Mouse (Mus musculus): ENCODE measurements around the gene Nudt4. TPM values are rescaled to one million over a fixed set of nuclear protein-coding genes. Genes with fewer than 3 reads are reported as not detected.

The Nudt4 gene
- 128 and 133 TPM in 2 replicates for polyA plus RNA-seq (2011; ENCODE audit: insufficient read depth, insufficient read length, low read depth, missing spikeins)

DNA sequence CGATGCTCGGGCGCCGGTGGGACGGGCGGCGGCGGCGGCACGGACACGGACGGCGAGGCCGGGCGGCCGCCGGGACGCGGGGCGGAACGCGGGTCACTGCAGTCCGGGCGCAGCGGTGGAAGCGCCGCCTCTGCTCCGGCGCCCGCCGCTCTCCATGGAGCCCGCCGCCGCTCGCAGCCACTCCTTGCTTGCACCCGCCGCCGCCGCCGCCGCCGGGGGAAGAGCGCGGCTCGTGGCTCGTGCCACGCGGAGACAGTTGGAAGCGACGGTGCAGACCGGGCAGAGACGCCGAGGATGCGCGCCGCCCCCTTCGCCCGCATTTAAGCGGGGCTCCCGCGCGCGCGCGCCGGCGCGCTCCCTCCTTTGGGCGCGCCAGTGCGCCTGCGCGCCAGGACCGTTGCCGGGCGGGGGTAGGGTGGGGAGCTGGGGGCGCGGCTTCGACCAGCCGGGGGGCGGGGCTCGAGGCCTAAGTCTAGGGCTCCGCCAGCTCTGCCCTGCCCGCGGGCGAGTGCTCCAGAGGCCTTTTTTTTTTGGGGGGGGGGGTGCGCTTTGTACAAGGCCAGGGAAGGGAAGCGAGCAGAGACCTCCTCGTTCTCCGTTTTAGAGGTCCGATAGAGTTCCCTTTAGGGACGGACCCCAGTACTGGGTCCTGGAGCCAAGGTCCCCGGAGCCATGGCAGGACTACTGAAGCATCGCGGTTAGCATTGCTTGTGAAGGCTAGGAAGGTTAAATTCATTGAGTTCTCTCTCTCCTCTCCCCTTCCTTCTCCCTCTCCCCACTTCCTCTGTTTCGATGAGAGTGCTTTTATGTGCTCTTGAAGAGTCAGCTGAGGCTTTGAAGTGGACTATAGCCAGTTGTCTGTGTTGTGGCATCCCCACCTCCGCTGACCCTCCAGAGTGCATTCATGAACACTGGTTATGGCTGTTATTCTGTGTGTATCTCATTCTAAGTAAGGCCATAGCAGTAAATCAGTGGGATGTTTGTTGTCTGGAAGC lies at the start of gene Nudt4:
TSS of gene Nudt4 (minus strand) at position 296 of the 995 bp plus-strand sequence.
- Histone ChIP-seq H3K4me3 (ENCODE audit: low read depth, low read length) (peak within 1 kb of the TSS; percentile 76), H3K4me1 (ENCODE audit: control insufficient read depth, insufficient read depth, low read length) (peaks cover 7% of the 10 kb centered on the region), H3K36me3 (ENCODE audit: control insufficient read depth, insufficient read depth, low read length, poor library complexity, severe bottlenecking) (peaks cover 9% of the 10 kb centered on the region), H3K9me3 (replicated peaks; ENCODE audit: control insufficient read depth, insufficient read depth, low read length, poor library complexity, severe bottlenecking) (no peaks in the 10 kb centered on the region), H3K27me3 (ENCODE audit: control insufficient read depth, insufficient read depth, low read length, poor library complexity, severe bottlenecking) (no peaks in the 10 kb centered on the region), H3K9ac (ENCODE audit: low read depth, poor library complexity, severe bottlenecking) (peak within 1 kb of the TSS; percentile 97), H3K27ac (ENCODE audit: insufficient read depth, low read length) (peak within 1 kb of the TSS; percentile 76)
- TF ChIP-seq EP300 (IDR thresholded peaks at IDR 0.05; ENCODE audit: insufficient read depth, low read depth, low read length) (no peak), POLR2A (IDR thresholded peaks at IDR 0.05; ENCODE audit: insufficient read depth, low read length) (peak; percentile 27)

- no peak for TF ChIP-seq EP300 (IDR thresholded peaks at IDR 0.05; ENCODE audit: insufficient read depth, low read depth, low read length)
- no peak for TF ChIP-seq CTCF (IDR thresholded peaks at IDR 0.05; ENCODE audit: low read depth, low read length)
- TF ChIP-seq POLR2A (IDR thresholded peaks at IDR 0.05; ENCODE audit: insufficient read depth, low read length): no peak
- Histone ChIP-seq H3K27me3 (ENCODE audit: control insufficient read depth, insufficient read depth, low read length, poor library complexity, severe bottlenecking) (no peaks in the 10 kb centered on the region), H3K9me3 (replicated peaks; ENCODE audit: control insufficient read depth, insufficient read depth, low read length, poor library complexity, severe bottlenecking) (no peaks in the 10 kb centered on the region), H3K4me1 (ENCODE audit: control insufficient read depth, insufficient read depth, low read length) (peaks cover 2% of the 10 kb centered on the region), H3K9ac (ENCODE audit: low read depth, poor library complexity, severe bottlenecking) (no peak overlapping the region), H3K27ac (ENCODE audit: insufficient read depth, low read length) (no peak overlapping the region), H3K4me3 (ENCODE audit: low read depth, low read length) (no peak overlapping the region), H3K36me3 (ENCODE audit: control insufficient read depth, insufficient read depth, low read length, poor library complexity, severe bottlenecking) (no peaks in the 10 kb centered on the region)
These were observed 47.4 kb upstream of the Nudt4 start for GRCm38 (mm10) chr10:95611331-95611721.

GRCm38 (mm10) chr10:95610666-95611330 lies 46.9 kb upstream of the Nudt4 start:
- Histone ChIP-seq H3K27ac (ENCODE audit: insufficient read depth, low read length) (no peak overlapping the region), H3K9ac (ENCODE audit: low read depth, poor library complexity, severe bottlenecking) (no peak overlapping the region), H3K4me3 (ENCODE audit: low read depth, low read length) (no peak overlapping the region), H3K9me3 (replicated peaks; ENCODE audit: control insufficient read depth, insufficient read depth, low read length, poor library complexity, severe bottlenecking) (no peaks in the 10 kb centered on the region), H3K36me3 (ENCODE audit: control insufficient read depth, insufficient read depth, low read length, poor library complexity, severe bottlenecking) (no peaks in the 10 kb centered on the region), H3K27me3 (ENCODE audit: control insufficient read depth, insufficient read depth, low read length, poor library complexity, severe bottlenecking) (no peaks in the 10 kb centered on the region), H3K4me1 (ENCODE audit: control insufficient read depth, insufficient read depth, low read length) (peaks cover 2% of the 10 kb centered on the region)
- no peak for TF ChIP-seq POLR2A (IDR thresholded peaks at IDR 0.05; ENCODE audit: insufficient read depth, low read length)
- TF ChIP-seq CTCF (IDR thresholded peaks at IDR 0.05; ENCODE audit: low read depth, low read length): no peak
- no peak for TF ChIP-seq EP300 (IDR thresholded peaks at IDR 0.05; ENCODE audit: insufficient read depth, low read depth, low read length)

- H3K9me3 ChIP-seq (replicated peaks; ENCODE audit: control insufficient read depth, insufficient read depth, low read length, poor library complexity, severe bottlenecking): no peaks in the 10 kb centered on the region
- H3K27ac ChIP-seq (ENCODE audit: insufficient read depth, low read length): no peak overlapping the region
- H3K36me3 ChIP-seq (ENCODE audit: control insufficient read depth, insufficient read depth, low read length, poor library complexity, severe bottlenecking): no peaks in the 10 kb centered on the region
- no peak overlapping the region for H3K9ac ChIP-seq (ENCODE audit: low read depth, poor library complexity, severe bottlenecking)
- H3K27me3 ChIP-seq (ENCODE audit: control insufficient read depth, insufficient read depth, low read length, poor library complexity, severe bottlenecking): no peaks in the 10 kb centered on the region
- H3K4me1 ChIP-seq (ENCODE audit: control insufficient read depth, insufficient read depth, low read length): peaks cover 2% of the 10 kb centered on the region
- TF ChIP-seq POLR2A (IDR thresholded peaks at IDR 0.05; ENCODE audit: insufficient read depth, low read length) (no peak), EP300 (IDR thresholded peaks at IDR 0.05; ENCODE audit: insufficient read depth, low read depth, low read length) (peak; percentile 57; the same call in 1 of the 2 replicates), CTCF (IDR thresholded peaks at IDR 0.05; ENCODE audit: low read depth, low read length) (no peak)
- H3K4me3 ChIP-seq (ENCODE audit: low read depth, low read length): 0 out of 2 replicates have a peak overlapping the region, but pooled peaks have one; percentile 0
These were observed 41.1 kb upstream of the Nudt4 start for GRCm38 (mm10) chr10:95604979-95605613.

GRCm38 (mm10) chr10:95600527-95600926 lies 36.6 kb upstream of the Nudt4 start:
- Histone ChIP-seq H3K4me1 (ENCODE audit: control insufficient read depth, insufficient read depth, low read length) (peaks cover 9% of the 10 kb centered on the region), H3K9ac (ENCODE audit: low read depth, poor library complexity, severe bottlenecking) (no peak overlapping the region)
- TF ChIP-seq EP300 (IDR thresholded peaks at IDR 0.05; ENCODE audit: insufficient read depth, low read depth, low read length) (no peak), CTCF (IDR thresholded peaks at IDR 0.05; ENCODE audit: low read depth, low read length) (no peak), POLR2A (IDR thresholded peaks at IDR 0.05; ENCODE audit: insufficient read depth, low read length) (no peak)

More at GRCm38 (mm10) chr10:95600527-95600926, 36.6 kb upstream of the Nudt4 start:
- H3K36me3 ChIP-seq (ENCODE audit: control insufficient read depth, insufficient read depth, low read length, poor library complexity, severe bottlenecking): no peaks in the 10 kb centered on the region
- H3K4me3 ChIP-seq (ENCODE audit: low read depth, low read length): no peak overlapping the region
- no peaks in the 10 kb centered on the region for H3K27me3 ChIP-seq (ENCODE audit: control insufficient read depth, insufficient read depth, low read length, poor library complexity, severe bottlenecking)
- H3K27ac ChIP-seq (ENCODE audit: insufficient read depth, low read length): no peak overlapping the region
- H3K9me3 ChIP-seq (replicated peaks; ENCODE audit: control insufficient read depth, insufficient read depth, low read length, poor library complexity, severe bottlenecking): no peaks in the 10 kb centered on the region

Measured in ES-Bruce4 (cell line).